In genomic region chr13:31337631-31338030, GRCm38 (mm10) we compare ENCODE assay signal across 19 mouse cellular contexts.
"Had no signal": no experiment of that assay in that cellular context is flagged by ENCODE, and none has a peak within 500 bp of the region (broad histone marks: within the 10 kb centered on the region; RNA-seq: fewer than 3 reads in every experiment).

No protein-coding gene starts in this region.

- H3K9ac ChIP-seq: limb, embryonic 12.5 days; limb, embryonic 15.5 days; liver, embryonic 14.5 days; liver, postnatal 0 days; lung, embryonic 14.5 days had no signal

- H3K4me2 ChIP-seq: limb, embryonic 12.5 days; limb, embryonic 15.5 days; liver, embryonic 11.5 days; lung, embryonic 14.5 days had no signal

- ATAC-seq: liver, postnatal 0 days; lung, postnatal 0 days had no signal

- H3K4me1 ChIP-seq: limb, embryonic 15.5 days; megakaryocyte, embryonic 14.5 days; midbrain, embryonic 10.5 days had no signal

- DNase-seq: kidney, adult 18-20 months; kidney, adult 9 months; kidney, postnatal 14 days; kidney, postnatal 4 days; left cerebral cortex, postnatal 4 days; liver, postnatal 0 days; lung, embryonic 14.5 days; midbrain, embryonic 14.5 days; thymus, adult 18-20 months; thymus, postnatal 14 days; thymus, postnatal 4 days had no signal

- H3K4me3 ChIP-seq: limb, embryonic 12.5 days; limb, embryonic 15.5 days; megakaryocyte, embryonic 14.5 days; midbrain, embryonic 10.5 days had no signal

- H3K27ac ChIP-seq: limb, embryonic 12.5 days; limb, embryonic 15.5 days; liver, embryonic 14.5 days; macrophage; midbrain, embryonic 10.5 days had no signal

- H3K9me3 ChIP-seq: limb, embryonic 12.5 days; limb, embryonic 15.5 days; midbrain, embryonic 10.5 days had no signal

- H3K36me3 ChIP-seq: limb, embryonic 12.5 days; limb, embryonic 15.5 days; midbrain, embryonic 10.5 days had no signal

- H3K27me3 ChIP-seq: limb, embryonic 12.5 days; limb, embryonic 15.5 days; megakaryocyte, embryonic 14.5 days had no signal
